ENCODE assay signal across 27 mouse cellular contexts in the genomic region with DNA sequence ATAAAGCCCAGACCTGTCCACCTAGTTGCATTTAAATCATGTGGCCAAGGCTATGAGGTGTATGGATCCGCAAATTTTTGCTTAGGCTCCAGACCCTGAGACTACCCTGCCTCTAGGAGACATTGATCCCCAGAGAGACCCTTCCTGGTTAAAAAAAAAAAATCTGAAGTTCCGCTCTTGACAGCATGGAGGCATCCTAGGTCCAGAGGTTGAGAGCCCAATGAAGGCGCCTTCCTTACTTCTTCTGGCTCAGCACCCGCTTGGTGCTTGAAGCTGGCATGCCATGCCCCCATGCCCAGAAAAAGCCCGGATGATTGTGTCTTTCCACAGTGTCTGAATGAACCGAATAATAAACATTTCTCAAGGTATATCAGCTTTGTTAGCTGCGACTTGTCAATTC. TPM values are rescaled to one million over a fixed set of nuclear protein-coding genes. Genes with fewer than 3 reads are reported as not detected.
"Had no signal": no experiment of that assay in that cellular context is flagged by ENCODE, and none has a peak within 500 bp of the region (broad histone marks: within the 10 kb centered on the region; RNA-seq: fewer than 3 reads in every experiment).

No protein-coding gene starts in this region.

- H3K4me2 ChIP-seq: limb, embryonic 13.5 days; liver, embryonic 12.5 days; liver, embryonic 15.5 days; lung, embryonic 15.5 days; midbrain, embryonic 13.5 days; neural tube, embryonic 12.5 days; neural tube, embryonic 15.5 days had no signal

- H3K27me3 ChIP-seq: limb, embryonic 13.5 days; liver, embryonic 12.5 days; liver, embryonic 15.5 days; lung, embryonic 15.5 days; midbrain, embryonic 13.5 days; neural tube, embryonic 12.5 days; neural tube, embryonic 15.5 days had no signal

- H3K4me3 ChIP-seq: limb, embryonic 10.5 days; limb, embryonic 13.5 days; liver, embryonic 12.5 days; liver, embryonic 15.5 days; lung, embryonic 15.5 days; megakaryocyte, embryonic 14.5 days; midbrain, embryonic 10.5 days; midbrain, embryonic 13.5 days; neural tube, embryonic 12.5 days; neural tube, embryonic 15.5 days had no signal

- DNase-seq: kidney, adult 18-20 months; kidney, adult 9 months; kidney, postnatal 14 days; kidney, postnatal 4 days; layer of hippocampus, postnatal 36 days; liver; lung, adult 18-20 months; lung, postnatal 10 days; lung, postnatal 36 days; right cerebral cortex, adult 18-20 months; right cerebral cortex, postnatal 14 days; right cerebral cortex, postnatal 4 days; thymus, postnatal 25 days had no signal

- H3K27ac ChIP-seq: limb, embryonic 10.5 days; limb, embryonic 13.5 days; liver, embryonic 12.5 days; liver, embryonic 15.5 days; lung, embryonic 15.5 days; midbrain, embryonic 10.5 days; midbrain, embryonic 13.5 days; neural tube, embryonic 12.5 days; neural tube, embryonic 15.5 days had no signal

- H3K9me3 ChIP-seq: limb, embryonic 10.5 days; limb, embryonic 13.5 days; liver, embryonic 12.5 days; liver, embryonic 15.5 days; lung, embryonic 15.5 days; megakaryocyte, embryonic 14.5 days; midbrain, embryonic 10.5 days; midbrain, embryonic 13.5 days; neural tube, embryonic 12.5 days; neural tube, embryonic 15.5 days had no signal

- H3K9ac ChIP-seq: limb, embryonic 13.5 days; liver, embryonic 12.5 days; liver, embryonic 15.5 days; lung, embryonic 15.5 days; midbrain, embryonic 13.5 days; neural tube, embryonic 12.5 days; neural tube, embryonic 15.5 days had no signal

- H3K36me3 ChIP-seq: limb, embryonic 10.5 days; limb, embryonic 13.5 days; liver, embryonic 12.5 days; liver, embryonic 15.5 days; lung, embryonic 15.5 days; midbrain, embryonic 10.5 days; midbrain, embryonic 13.5 days; neural tube, embryonic 12.5 days; neural tube, embryonic 15.5 days had no signal

- ATAC-seq: liver, embryonic 12.5 days; midbrain, embryonic 13.5 days had no signal

- H3K4me1 ChIP-seq: liver, embryonic 12.5 days; liver, embryonic 15.5 days; megakaryocyte, embryonic 14.5 days; neural tube, embryonic 12.5 days had no signal

RNA-seq across cellular contexts. Expression of a gene that starts 51.5 kb away (rescaled TPM):
- total RNA-seq: layer of hippocampus, adult 18-20 months; layer of hippocampus, postnatal 10 days; layer of hippocampus, postnatal 36 days; left cerebral cortex, postnatal 25 days had no signal
- polyA plus RNA-seq: liver, embryonic 12.5 days; lung, embryonic 15.5 days; midbrain, embryonic 13.5 days; neural tube, embryonic 15.5 days had no signal

RNA-seq across cellular contexts. Expression of a gene that starts 53.8 kb away (rescaled TPM):
- total RNA-seq: layer of hippocampus, postnatal 36 days had no signal

RNA-seq across cellular contexts. Expression of a gene that starts 57.0 kb away (rescaled TPM):
- total RNA-seq: layer of hippocampus, adult 18-20 months; layer of hippocampus, postnatal 36 days had no signal
- polyA plus RNA-seq: liver, embryonic 12.5 days; lung, embryonic 15.5 days; midbrain, embryonic 13.5 days; neural tube, embryonic 12.5 days; thymus, postnatal 0 days had no signal
